Mouse (Mus musculus) erythroblast, embryonic 14.5 days (primary cell): ENCODE measurements around the gene Pink1.

Experiments
- GATA1 ChIP-seq: IDR thresholded peaks from 2 replicates; pipeline ENCODE4 v1.6.1; 2012; ENCODE audit warnings: low read length, inconsistent platforms, mixed read lengths
- TAL1 ChIP-seq: IDR thresholded peaks from 3 replicates; pipeline ENCODE4 v1.6.1; 2012; ENCODE audit warnings: low read length, inconsistent platforms, mixed read lengths

GRCm38 (mm10) chr4:138323753-138324152 lies 2.4 kb downstream of the Pink1 start:
- no peak for TF ChIP-seq TAL1
- TF ChIP-seq GATA1, result no peak
